Mouse (Mus musculus) intestine, embryonic 14.5 days (tissue): ENCODE results near the gene Tmem151a. TPM values are rescaled to one million over a fixed set of nuclear protein-coding genes. Genes with fewer than 3 reads are reported as not detected.
A peak's percentile ranks its signal among the peaks of the same experiment; 100 is the strongest.

ENCODE experiments used
- ATAC-seq: fragments of 200-750 bp; cut with Nextera tagmentation; replicated peaks from 2 replicates; pipeline ENCODE4 v1.8.0; 2017; ENCODE audit warnings: low read depth, moderate number of reproducible peaks, moderate TSS enrichment, moderate library complexity; ENCODE audit not compliant: low FRiP score, low TSS enrichment
- DNase-seq: peaks from one replicate; pipeline ENCODE4 v3.0.0-alpha.2; 2018; ENCODE audit warnings: low spot score
- H3K27ac ChIP-seq: fragments of 300-500 bp; sonication (generic); 2 replicates; pipeline ENCODE4 v1.5.1; 2014; ENCODE audit warnings: low read depth, mild to moderate bottlenecking, control low read depth
- H3K27me3 ChIP-seq: fragments of 300-500 bp; sonication (generic); replicated peaks from 2 replicates; pipeline ENCODE4 v1.6.1; 2014; ENCODE audit warnings: low read length, control low read depth; ENCODE audit not compliant: control insufficient read depth, insufficient read depth
- H3K36me3 ChIP-seq: fragments of 300-500 bp; sonication (generic); 2 replicates; pipeline ENCODE4 v1.6.1; 2014; ENCODE audit warnings: low read length, control low read depth; ENCODE audit not compliant: control insufficient read depth, insufficient read depth
- H3K4me1 ChIP-seq: fragments of 300-500 bp; sonication (generic); replicated peaks from 2 replicates; pipeline ENCODE4 v1.6.1; 2014; ENCODE audit warnings: low read length, control low read depth, mixed read lengths; ENCODE audit not compliant: control insufficient read depth, insufficient read depth
- H3K4me2 ChIP-seq: fragments of 300-500 bp; sonication (generic); 2 replicates; pipeline ENCODE4 v1.6.1; 2014; ENCODE audit warnings: low read length
- H3K4me3 ChIP-seq: fragments of 300-500 bp; sonication (generic); 2 replicates; pipeline ENCODE4 v1.5.1; 2014; ENCODE audit warnings: low read depth, low read length, control low read depth, mixed read lengths
- H3K9ac ChIP-seq: fragments of 300-500 bp; sonication (generic); 2 replicates; pipeline ENCODE4 v1.6.1; 2014; ENCODE audit warnings: mild to moderate bottlenecking, low read length
- H3K9me3 ChIP-seq: fragments of 300-500 bp; sonication (generic); 2 replicates; pipeline ENCODE4 v1.6.1; 2016; ENCODE audit warnings: low read length, control low read depth; ENCODE audit not compliant: control insufficient read depth
- WGBS: fragments of 180-500 bp; shearing (Covaris S2); extraction: QIAGEN DNeasy Blood & Tissue Kit; methylation state at CpG from one replicate; pipeline ENCODE4 v1.1.7; 2014; 5-methylcytosine and 5-hydroxymethylcytosine counted together
- polyA plus RNA-seq: library from polyadenylated mRNA; unstranded; fragments of >200 nt; fragmentation: Nextera tagmentation; extraction: Ambion mirVana; gene quantifications from 2 replicates; pipeline ENCODE4 v1.2.1, GENCODE M21; 2014

Tmem151a gene
- 7.1 and 8.2 TPM in 2 replicates for polyA plus RNA-seq

GRCm38 (mm10) chr19:5085145-5085863 is at the start of gene Tmem151a:
TSS of gene Tmem151a (minus strand) at chr19:5085531.
- Histone ChIP-seq H3K9me3 (no peaks in the 10 kb centered on the region), H3K27ac (no peak within 1 kb of the TSS), H3K4me1 (peaks cover 10% of the 10 kb centered on the region), H3K9ac (peak within 1 kb of the TSS; percentile 25; the same call in 1 of the 2 replicates), H3K4me2 (peak within 1 kb of the TSS; percentile 68), H3K4me3 (peak within 1 kb of the TSS; percentile 37), H3K36me3 (peaks cover 5% of the 10 kb centered on the region), H3K27me3 (peaks cover 63% of the 10 kb centered on the region)
- under 1% methylated on average over 54 of the region's 69 CpGs for WGBS
- ATAC-seq, result no peak
- peak; percentile 58 for DNase-seq

GRCm38 (mm10) chr19:5131237-5131636 is 45.9 kb upstream of the Tmem151a start:
- H3K4me2 ChIP-seq, result no peak overlapping the region
- peaks cover 28% of the 10 kb centered on the region for H3K36me3 ChIP-seq
- H3K4me3 ChIP-seq, result no peak overlapping the region
- H3K27ac ChIP-seq, result no peak overlapping the region
- H3K9ac ChIP-seq, result no peak overlapping the region
- no peaks in the 10 kb centered on the region for H3K4me1 ChIP-seq
- H3K9me3 ChIP-seq, result no peaks in the 10 kb centered on the region
- WGBS, result 73% methylated on average over 4 of the region's 4 CpGs
- no peak for ATAC-seq
- no peak for DNase-seq
- no peaks in the 10 kb centered on the region for H3K27me3 ChIP-seq

DNA sequence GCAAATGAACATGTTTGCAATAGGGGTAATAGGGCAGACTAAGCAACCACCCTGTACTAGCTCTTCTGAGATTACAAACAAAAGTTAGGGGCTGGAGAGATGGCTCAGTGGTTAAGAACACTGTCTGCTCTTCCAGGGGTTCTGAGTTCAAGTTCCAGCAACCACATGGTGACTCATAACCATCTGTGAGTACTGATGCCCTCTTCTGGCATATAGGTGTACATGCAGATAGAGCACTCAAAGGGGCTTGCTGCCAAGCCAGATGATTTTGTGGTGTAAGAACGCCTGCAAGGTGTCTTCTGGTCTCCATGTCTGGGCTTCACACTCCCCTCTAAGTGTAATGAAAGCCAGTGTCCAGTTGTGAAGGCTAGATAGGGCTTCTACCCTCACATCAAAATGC is 44.4 kb upstream of the Tmem151a start:
- 43% methylated on average over 1 of the region's 1 CpGs for WGBS
- no peaks in the 10 kb centered on the region for H3K27me3 ChIP-seq
- H3K27ac ChIP-seq, result no peak overlapping the region
- H3K36me3 ChIP-seq, result peaks cover 14% of the 10 kb centered on the region; the same call in 1 of the 2 replicates
- ATAC-seq (no peak), DNase-seq (no peak)
- no peak overlapping the region for H3K9ac ChIP-seq
- no peaks in the 10 kb centered on the region for H3K4me1 ChIP-seq
- no peak overlapping the region for H3K4me2 ChIP-seq
- H3K9me3 ChIP-seq, result no peaks in the 10 kb centered on the region
- no peak overlapping the region for H3K4me3 ChIP-seq

GRCm38 (mm10) chr19:5124055-5124614 is 38.8 kb upstream of the Tmem151a start:
- no peaks in the 10 kb centered on the region for H3K27me3 ChIP-seq
- ATAC-seq (no peak), DNase-seq (no peak)
- no peak overlapping the region for H3K9ac ChIP-seq
- no peak overlapping the region for H3K4me3 ChIP-seq
- H3K4me1 ChIP-seq, result no peaks in the 10 kb centered on the region
- WGBS, result 67% methylated on average over 7 of the region's 7 CpGs
- no peak overlapping the region for H3K4me2 ChIP-seq
- H3K27ac ChIP-seq, result no peak overlapping the region
- no peaks in the 10 kb centered on the region for H3K36me3 ChIP-seq
- H3K9me3 ChIP-seq, result no peaks in the 10 kb centered on the region

DNA sequence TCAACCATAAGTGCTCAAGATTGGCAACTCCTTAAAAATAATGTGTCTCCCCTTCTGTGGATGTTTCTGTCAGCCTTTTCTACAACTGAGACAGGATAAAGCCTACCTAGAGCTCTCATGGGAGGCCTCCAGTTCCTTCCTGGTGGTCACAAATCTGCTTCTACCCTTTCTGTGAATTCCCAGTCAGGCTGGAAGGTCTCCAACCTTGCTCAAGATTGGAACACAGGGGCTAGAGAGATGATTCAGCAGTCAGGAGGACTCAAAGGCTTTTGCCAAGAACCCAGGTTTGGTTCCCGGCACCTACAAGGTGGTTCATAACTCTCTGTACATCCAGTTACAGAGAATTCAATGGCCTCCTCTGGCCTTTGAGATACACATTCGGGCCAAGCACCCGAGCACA is 37.9 kb upstream of the Tmem151a start:
- Histone ChIP-seq H3K4me3 (no peak overlapping the region), H3K36me3 (no peaks in the 10 kb centered on the region), H3K4me2 (no peak overlapping the region), H3K9ac (no peak overlapping the region), H3K27ac (no peak overlapping the region), H3K4me1 (0 out of 2 replicates have a peak, but pooled peaks cover 5% of the 10 kb centered on the region), H3K27me3 (no peaks in the 10 kb centered on the region), H3K9me3 (no peaks in the 10 kb centered on the region)
- ATAC-seq (no peak), DNase-seq (no peak)
- WGBS, result 85% methylated on average over 3 of the region's 3 CpGs

- no peak overlapping the region for H3K4me3 ChIP-seq
- ATAC-seq (no peak), DNase-seq (no peak)
- no peaks in the 10 kb centered on the region for H3K27me3 ChIP-seq
- 78% methylated on average over 10 of the region's 10 CpGs for WGBS
- 0 out of 2 replicates have a peak, but pooled peaks cover 5% of the 10 kb centered on the region for H3K4me1 ChIP-seq
- no peak overlapping the region for H3K9ac ChIP-seq
- H3K4me2 ChIP-seq, result no peak overlapping the region
- no peaks in the 10 kb centered on the region for H3K9me3 ChIP-seq
- no peak overlapping the region for H3K27ac ChIP-seq
- H3K36me3 ChIP-seq, result no peaks in the 10 kb centered on the region
Measured at GRCm38 (mm10) chr19:5122492-5122891, 37.2 kb upstream of the Tmem151a start.

DNA sequence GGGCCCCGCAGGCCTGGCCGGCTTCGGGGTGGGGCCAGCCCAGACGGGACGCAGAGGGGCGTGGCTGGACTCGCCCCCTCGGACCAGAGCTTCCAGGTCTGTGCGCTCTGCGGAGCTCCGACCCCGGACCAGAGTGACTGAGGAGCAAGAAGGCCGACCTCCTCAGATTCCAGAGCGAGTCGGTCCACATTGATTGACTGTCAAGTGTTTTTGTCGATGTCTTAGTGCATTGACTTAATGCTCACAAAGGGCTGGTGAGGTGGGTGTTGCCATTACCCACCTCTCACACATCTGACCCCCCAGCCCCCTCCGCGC is 33.0 kb upstream of the Tmem151a start, which contains the start of gene Klc2:
TSS of gene Klc2 (minus strand) at position 177 of the 315 bp plus-strand sequence.
- no peak for DNase-seq
- peak; percentile 95 for ATAC-seq
- peak within 1 kb of the TSS; percentile 86 for H3K4me3 ChIP-seq
- under 1% methylated on average over 18 of the region's 18 CpGs for WGBS
- H3K9me3 ChIP-seq, result no peaks in the 10 kb centered on the region
- peak within 1 kb of the TSS; percentile 84 for H3K27ac ChIP-seq
- H3K36me3 ChIP-seq, result peaks cover 8% of the 10 kb centered on the region; the same call in 1 of the 2 replicates
- H3K4me2 ChIP-seq, result peak within 1 kb of the TSS; percentile 84
- H3K9ac ChIP-seq, result peak within 1 kb of the TSS; percentile 68
- H3K4me1 ChIP-seq, result peaks cover 11% of the 10 kb centered on the region; the same call in 1 of the 2 replicates
- no peaks in the 10 kb centered on the region for H3K27me3 ChIP-seq

GRCm38 (mm10) chr19:5117494-5118383 is 32.4 kb upstream of the Tmem151a start:
- peak overlapping the region; percentile 84 for H3K27ac ChIP-seq
- peak; percentile 90 for ATAC-seq
- H3K4me1 ChIP-seq, result peaks cover 11% of the 10 kb centered on the region; the same call in 1 of the 2 replicates

More at GRCm38 (mm10) chr19:5117494-5118383, 32.4 kb upstream of the Tmem151a start:
- under 1% methylated on average over 77 of the region's 83 CpGs for WGBS
- Histone ChIP-seq H3K9me3 (no peaks in the 10 kb centered on the region), H3K4me2 (peak overlapping the region; percentile 84), H3K27me3 (no peaks in the 10 kb centered on the region), H3K36me3 (peaks cover 12% of the 10 kb centered on the region; the same call in 1 of the 2 replicates), H3K4me3 (peak overlapping the region; percentile 86), H3K9ac (peak overlapping the region; percentile 68)
- peak; percentile 97 for DNase-seq
